Comparison of ENCODE assay signal across 26 mouse cellular contexts in genomic region chr4:105908281-105908680, GRCm38 (mm10).
A peak's percentile ranks its signal among the peaks of the same experiment; 100 is the strongest.
DNase-seq lines count a peak whose midpoint lies in the region; ATAC-seq and TF ChIP-seq lines count a peak whose summit lies in the region.
"Had no signal": no experiment of that assay in that cellular context is flagged by ENCODE, and none has a peak within 500 bp of the region (broad histone marks: within the 10 kb centered on the region; RNA-seq: fewer than 3 reads in every experiment).

No protein-coding gene starts in this region.

- peak overlapping the region; percentile 34; the same call in 1 of the 2 replicates for H3K27ac ChIP-seq in embryonic facial prominence, embryonic 15.5 days (replicated peaks)
- H3K27ac ChIP-seq in embryonic facial prominence, embryonic 10.5 days (replicated peaks) = no peak overlapping the region
- H3K27ac ChIP-seq in lung, postnatal 0 days (ENCODE audit: low read length) = 0 out of 2 replicates have a peak overlapping the region, but pooled peaks have one; percentile 20
- H3K27ac ChIP-seq: embryonic facial prominence, embryonic 12.5 days; forebrain, embryonic 10.5 days; forebrain, embryonic 12.5 days had no signal

- H3K36me3 ChIP-seq in embryonic facial prominence, embryonic 15.5 days = no peaks in the 10 kb centered on the region
- H3K36me3 ChIP-seq in embryonic facial prominence, embryonic 10.5 days (replicated peaks) = no peaks in the 10 kb centered on the region
- no peaks in the 10 kb centered on the region for H3K36me3 ChIP-seq in lung, postnatal 0 days (ENCODE audit: insufficient read depth, low read length)
- H3K36me3 ChIP-seq: embryonic facial prominence, embryonic 12.5 days; forebrain, embryonic 10.5 days; forebrain, embryonic 12.5 days; G1E had no signal

- no peak for TF ChIP-seq EP300 in lung, postnatal 0 days (IDR thresholded peaks at IDR 0.05)

- H3K4me1 ChIP-seq in embryonic facial prominence, embryonic 15.5 days = peaks cover 22% of the 10 kb centered on the region
- peaks cover 22% of the 10 kb centered on the region for H3K4me1 ChIP-seq in embryonic facial prominence, embryonic 10.5 days
- H3K4me1 ChIP-seq in lung, postnatal 0 days (ENCODE audit: insufficient read depth, low read depth, low read length) = no peaks in the 10 kb centered on the region
- H3K4me1 ChIP-seq: forebrain, embryonic 12.5 days had no signal

- no peak for DNase-seq in embryonic facial prominence, embryonic 10.5 days (ENCODE audit: low spot score)
- no peak for DNase-seq in lung, postnatal 0 days (ENCODE audit: low spot score)
- no peak for DNase-seq in lung, postnatal 4 days
- DNase-seq in R1 (ENCODE audit: low read depth, low spot score) = peak; percentile 92
- DNase-seq in brain, adult 2 months (ENCODE audit: low read depth, low spot score) = peak; percentile 6
- no peak for DNase-seq in left cerebral cortex, postnatal 10 days (ENCODE audit: extremely low spot score in 1 of 2, low spot score in 2 of 2)
- no peak for DNase-seq in adrenal gland, adult 2 months
- DNase-seq: adrenal gland, postnatal 10 days; adrenal gland, postnatal 25 days; B cell, adult 2 months; cerebellum, adult 11-12 months; cerebellum, adult 2 months; cerebellum, adult 9-10 months; cerebellum, postnatal 36 days; embryo, embryonic 11 days had no signal

- H3K27me3 ChIP-seq in embryonic facial prominence, embryonic 15.5 days = no peaks in the 10 kb centered on the region
- H3K27me3 ChIP-seq in embryonic facial prominence, embryonic 10.5 days (replicated peaks; ENCODE audit: low read depth, poor library complexity, severe bottlenecking) = no peaks in the 10 kb centered on the region
- no peaks in the 10 kb centered on the region for H3K27me3 ChIP-seq in lung, postnatal 0 days (replicated peaks; ENCODE audit: insufficient read depth, low read length)
- H3K27me3 ChIP-seq: embryonic facial prominence, embryonic 12.5 days; forebrain, embryonic 12.5 days; Patski had no signal

- H3K4me2 ChIP-seq in embryonic facial prominence, embryonic 15.5 days (replicated peaks) = no peak overlapping the region
- H3K4me2 ChIP-seq in lung, postnatal 0 days (replicated peaks; ENCODE audit: low read depth, low read length) = no peak overlapping the region
- H3K4me2 ChIP-seq: embryonic facial prominence, embryonic 12.5 days; forebrain, embryonic 12.5 days had no signal

- intact Hi-C loops in left cerebral cortex, postnatal 10 days (cut with DNase I) = no loop called here

- no peaks in the 10 kb centered on the region for H3K9me3 ChIP-seq in embryonic facial prominence, embryonic 15.5 days (replicated peaks)
- H3K9me3 ChIP-seq in embryonic facial prominence, embryonic 10.5 days = no peaks in the 10 kb centered on the region
- no peaks in the 10 kb centered on the region for H3K9me3 ChIP-seq in lung, postnatal 0 days (ENCODE audit: low read length)
- H3K9me3 ChIP-seq: embryonic facial prominence, embryonic 12.5 days; forebrain, embryonic 10.5 days; forebrain, embryonic 12.5 days had no signal

- no peak for ATAC-seq in embryonic facial prominence, embryonic 15.5 days (ENCODE audit: insufficient number of reproducible peaks, low FRiP score, low TSS enrichment, low read depth)
- no peak for ATAC-seq in lung, postnatal 0 days
- ATAC-seq: activated CD4-positive, CD25-positive, alpha-beta regulatory T cell, adult 4 months; CD4-positive, CD25-positive, alpha-beta regulatory T cell, adult 4 months; forebrain, embryonic 14.5 days; forebrain, embryonic 16.5 days; Patski had no signal

- no peak overlapping the region for H3K9ac ChIP-seq in embryonic facial prominence, embryonic 15.5 days
- no peak overlapping the region for H3K9ac ChIP-seq in lung, postnatal 0 days (replicated peaks; ENCODE audit: low read depth)
- H3K9ac ChIP-seq: embryonic facial prominence, embryonic 12.5 days; forebrain, embryonic 12.5 days had no signal

- H3K4me3 ChIP-seq in embryonic facial prominence, embryonic 15.5 days (replicated peaks) = no peak overlapping the region
- no peak overlapping the region for H3K4me3 ChIP-seq in embryonic facial prominence, embryonic 10.5 days
- no peak overlapping the region for H3K4me3 ChIP-seq in lung, postnatal 0 days (ENCODE audit: low read depth, low read length)
- H3K4me3 ChIP-seq: embryonic facial prominence, embryonic 12.5 days; erythroblast, embryonic 14.5 days; forebrain, embryonic 10.5 days; forebrain, embryonic 12.5 days had no signal

- TF ChIP-seq CTCF in lung, postnatal 0 days (IDR thresholded peaks at IDR 0.05) = no peak

Comparison
In these comparisons a context has a peak if more than half of its experiments do, and no peak if none do; other contexts are left out.
1. DNase-seq: peak in R1 (single experiment) and brain, adult 2 months (single experiment); none in embryonic facial prominence, embryonic 10.5 days (single experiment), lung, postnatal 0 days (single experiment), lung, postnatal 4 days (0 of 2), left cerebral cortex, postnatal 10 days (0 of 2) and adrenal gland, adult 2 months (single experiment).